Mouse (Mus musculus) adrenal gland, postnatal 4 days (tissue): Measurements from ENCODE around the gene Nfkbid. TPM values are rescaled to one million over a fixed set of nuclear protein-coding genes. Genes with fewer than 3 reads are reported as not detected.

Experiments
- DNase-seq, 2 experiments: peaks; one replicate each; pipeline ENCODE4 v3.0.0; 2021 to 2022; ENCODE audit warnings: low spot score in 2 of 2, mixed read lengths in 2 of 2
- long read RNA-seq, 2 experiments: library from polyadenylated mRNA; stranded (forward); transcript quantifications; one replicate each; pipeline ENCODE4 v2.0.0; 2021
- total RNA-seq, 2 experiments: library from RNA; stranded (reverse); gene quantifications; 2 replicates each; pipeline ENCODE4 v1.2.3; 2021

Nfkbid gene
- total RNA-seq, result 1 to 10 TPM; 2.1 to 2.3 TPM
- long read RNA-seq, experiment 1, partial matches to known transcripts, result 0 of 1 reads
- long read RNA-seq, experiment 1, other reads (novel, unspliced or antisense), result 0 of 1 reads
- long read RNA-seq, experiment 2, partial matches to known transcripts, result 0 of 3 reads
- long read RNA-seq, experiment 2, other reads (novel, unspliced or antisense), result 1 of 3 reads

DNA sequence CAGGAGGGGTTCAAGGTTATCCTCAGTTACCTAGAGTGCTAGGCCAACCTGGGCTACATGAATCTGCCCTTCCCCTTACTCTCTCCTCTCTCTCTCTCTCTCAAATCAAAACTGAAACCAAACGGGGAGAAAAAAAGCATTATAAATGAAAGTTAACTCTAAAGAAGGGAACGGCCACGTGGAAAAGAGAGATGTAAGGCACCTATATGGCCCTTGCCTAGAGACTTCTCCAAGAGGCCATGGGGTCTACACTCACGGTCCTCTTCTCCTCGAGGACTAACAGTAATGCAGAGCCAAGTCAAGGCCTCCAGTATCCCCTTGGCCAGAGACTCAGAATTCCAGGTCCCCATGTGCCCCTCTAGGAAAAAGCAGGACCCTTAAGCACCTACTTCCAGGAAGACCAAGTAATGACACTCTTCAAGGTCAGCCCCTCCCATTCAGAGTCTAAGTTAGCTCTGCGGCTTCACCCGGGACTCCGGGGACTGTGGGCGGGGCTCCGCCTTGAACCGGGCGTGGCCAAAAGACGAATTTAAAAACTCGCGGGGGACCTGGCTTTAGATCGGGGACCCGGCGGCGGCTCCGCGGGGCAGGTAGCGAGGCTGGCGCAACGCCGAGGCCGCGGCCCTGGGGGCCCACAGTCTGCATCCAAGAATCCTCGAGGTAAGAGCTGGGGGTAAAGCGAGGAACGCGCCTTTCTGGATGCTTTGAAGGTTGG, at the start of gene Nfkbid:
Gene Nfkbid (plus strand): TSS at position 558 of the 715 bp plus-strand sequence.
- peak in 1 of 2 experiments; percentile 50 for DNase-seq

DNA sequence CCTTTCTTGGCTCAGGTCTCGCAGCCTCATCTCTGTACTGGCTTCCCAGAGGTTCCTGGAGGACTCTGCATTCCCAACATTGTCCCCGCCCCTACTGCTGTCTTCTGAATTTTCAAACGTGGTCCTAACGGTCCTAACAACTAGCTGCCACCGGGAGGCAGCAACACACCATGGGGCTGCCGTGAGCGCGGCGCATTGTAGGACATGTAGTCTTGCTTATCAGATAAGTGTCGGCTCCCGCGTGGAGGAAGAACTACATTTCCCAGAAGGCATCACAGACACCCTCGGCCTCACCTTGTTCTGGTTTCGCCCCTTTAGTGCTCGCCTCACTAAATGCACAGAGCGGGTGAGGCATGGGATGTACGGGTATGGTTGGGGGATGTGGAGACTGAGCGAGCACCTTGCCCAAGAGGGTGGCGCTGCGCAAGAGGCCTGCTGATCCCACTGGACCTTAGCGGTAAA, 48.0 kb upstream of the Nfkbid start:
- peak; percentile 67 to 84 for DNase-seq

DNA sequence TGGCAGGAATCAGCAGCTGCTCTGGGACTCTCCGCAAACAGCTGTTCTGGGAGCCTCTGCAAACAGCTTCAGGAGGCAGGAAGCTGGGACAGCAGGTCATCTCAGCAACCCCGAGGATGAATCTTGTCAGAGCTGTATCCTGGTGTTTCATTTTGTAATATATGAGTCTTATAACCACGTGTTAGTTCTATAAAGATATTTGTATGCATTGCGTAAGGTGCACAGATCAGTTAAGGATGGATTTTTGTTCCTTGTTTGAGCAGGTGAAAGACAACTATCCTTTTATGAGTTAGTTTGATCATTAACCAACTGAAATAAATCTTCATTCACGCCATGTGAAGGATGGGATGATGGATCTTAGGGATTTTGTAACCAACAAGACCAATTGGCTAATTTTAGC, 41.5 kb upstream of the Nfkbid start:
- no peak for DNase-seq

DNA sequence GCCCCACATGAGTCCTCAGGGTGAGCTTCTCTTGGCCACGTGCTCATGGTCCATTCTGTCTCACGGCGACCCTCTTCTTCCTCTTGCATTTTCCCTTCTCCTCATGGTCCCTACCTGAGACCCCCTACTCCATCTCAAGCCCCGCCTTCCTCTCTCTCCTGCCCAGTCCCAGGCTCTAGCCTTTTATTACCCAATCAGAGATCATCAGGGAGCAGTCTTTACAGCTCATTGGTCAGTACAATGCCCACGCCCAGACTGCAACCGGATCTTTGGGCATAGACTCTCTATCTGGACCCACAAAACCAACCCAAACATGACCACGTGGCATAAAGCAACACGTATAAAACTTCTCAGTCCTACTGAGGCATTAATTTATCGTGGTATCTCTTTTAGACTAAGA, 37.4 kb upstream of the Nfkbid start:
- DNase-seq, result no peak

DNA sequence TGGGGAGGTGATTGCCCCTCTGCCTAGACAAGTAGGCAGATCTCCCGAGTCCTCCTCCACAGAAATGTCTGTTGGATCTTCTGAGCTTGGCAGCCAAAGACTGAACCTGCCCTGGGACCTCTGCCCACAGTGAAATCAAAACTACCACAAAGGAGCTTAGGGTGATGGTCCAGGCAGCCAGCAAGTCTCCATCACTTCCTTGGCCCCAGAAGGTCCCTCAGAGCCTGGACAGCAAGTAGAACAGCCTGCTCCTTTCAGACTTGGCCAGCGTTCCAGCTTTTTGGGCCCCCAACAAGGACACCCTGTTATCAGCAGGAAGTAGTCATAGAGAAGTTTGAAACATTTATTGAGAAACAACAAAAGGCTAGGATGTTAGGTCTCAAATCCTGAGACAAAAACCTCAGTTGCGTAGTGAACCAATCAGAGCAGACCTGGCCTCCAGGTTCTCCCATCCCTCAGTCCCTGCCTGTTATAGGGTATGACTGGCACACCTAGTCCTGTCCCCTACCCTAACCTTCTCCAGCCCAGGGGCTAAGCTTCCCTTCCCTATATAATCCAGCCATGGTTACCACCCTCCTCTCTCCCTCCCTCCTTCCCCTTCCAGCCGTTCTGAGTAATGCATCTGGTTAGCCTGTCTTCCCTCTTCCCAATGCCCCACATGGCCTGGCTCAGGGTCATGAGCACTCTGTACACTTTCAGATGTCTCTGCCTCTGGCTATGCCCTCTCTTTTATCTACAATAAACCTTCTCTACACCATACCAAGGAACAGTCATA, 28.6 kb upstream of the Nfkbid start:
- no peak for DNase-seq

DNA sequence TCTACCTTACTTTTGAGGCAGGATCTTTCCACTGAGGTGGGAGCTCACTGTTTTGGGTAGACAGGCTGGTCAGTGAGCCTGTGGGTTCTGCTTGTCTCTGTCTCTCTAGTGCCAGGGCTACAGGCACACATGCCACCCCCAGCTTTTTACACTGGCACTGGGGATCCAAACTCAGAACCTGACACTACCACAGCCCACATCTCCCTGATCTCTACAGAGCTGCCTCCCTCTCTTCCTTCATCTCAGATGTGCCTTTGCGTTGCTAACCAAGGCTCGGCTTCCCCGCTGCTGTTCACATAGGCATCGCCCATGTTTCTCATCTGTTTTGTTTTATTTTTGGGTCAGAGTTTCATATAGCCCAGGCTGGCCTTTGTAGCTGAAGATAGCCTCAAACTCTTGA, 27.9 kb upstream of the Nfkbid start:
- DNase-seq, result no peak

DNA sequence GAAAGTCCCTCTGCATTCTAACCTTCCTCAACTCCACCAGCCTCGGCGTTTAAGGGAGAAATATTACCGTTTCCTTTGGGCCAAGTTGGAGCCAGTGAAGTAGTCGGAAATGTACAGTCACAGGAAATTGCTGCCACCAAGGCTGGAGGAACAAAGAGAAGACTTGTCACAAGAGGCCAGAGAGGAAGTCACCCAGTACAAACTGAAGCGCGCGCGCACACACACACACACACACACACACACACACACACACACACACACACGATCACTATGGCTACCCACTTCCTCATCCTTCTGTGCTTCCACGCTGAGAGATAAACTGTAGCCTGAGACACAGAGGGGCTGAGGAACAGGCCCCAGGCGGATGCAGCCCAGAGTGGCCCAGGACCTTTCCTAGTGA, 27.2 kb upstream of the Nfkbid start:
- DNase-seq, result peak in 1 of 2 experiments; percentile 42

DNA sequence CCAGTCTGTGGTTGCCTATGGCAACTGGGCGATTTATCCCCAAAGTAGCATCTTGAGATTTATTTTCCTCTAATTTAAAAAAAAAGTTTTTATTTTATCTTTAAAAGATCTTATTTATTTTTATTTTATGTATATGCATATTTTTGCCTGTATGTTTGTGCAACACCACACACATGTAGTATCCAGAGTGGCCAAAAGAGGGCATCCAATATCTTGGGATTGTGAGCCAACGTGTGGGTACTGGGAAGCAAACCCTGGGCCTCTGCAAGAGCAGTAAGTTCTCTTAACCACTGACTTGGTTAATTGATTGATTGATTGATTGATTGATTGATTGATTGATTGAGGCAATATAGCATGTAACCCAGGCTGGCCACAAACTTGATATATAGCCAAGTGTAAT, 26.7 kb upstream of the Nfkbid start:
- no peak for DNase-seq

DNA sequence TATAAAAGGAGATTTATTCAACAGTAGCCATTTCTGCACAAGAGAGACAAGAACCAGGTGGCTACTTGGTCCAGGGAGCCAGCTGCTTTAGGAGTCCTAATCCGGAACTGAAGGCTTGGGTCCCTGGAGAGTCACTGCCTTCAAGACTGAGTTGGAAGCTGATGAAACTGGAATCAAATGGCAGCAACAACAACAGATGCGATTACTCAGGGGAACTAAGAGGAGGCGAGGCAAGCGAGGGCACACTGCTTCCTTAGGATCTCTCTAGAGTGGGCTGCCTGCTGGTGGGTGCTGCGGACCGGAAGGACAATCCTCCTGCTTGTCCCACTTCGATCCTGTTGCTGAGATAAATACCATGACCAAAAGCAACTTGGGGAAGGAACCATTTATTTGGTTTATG, 21.9 kb upstream of the Nfkbid start:
- DNase-seq, result no peak

DNA sequence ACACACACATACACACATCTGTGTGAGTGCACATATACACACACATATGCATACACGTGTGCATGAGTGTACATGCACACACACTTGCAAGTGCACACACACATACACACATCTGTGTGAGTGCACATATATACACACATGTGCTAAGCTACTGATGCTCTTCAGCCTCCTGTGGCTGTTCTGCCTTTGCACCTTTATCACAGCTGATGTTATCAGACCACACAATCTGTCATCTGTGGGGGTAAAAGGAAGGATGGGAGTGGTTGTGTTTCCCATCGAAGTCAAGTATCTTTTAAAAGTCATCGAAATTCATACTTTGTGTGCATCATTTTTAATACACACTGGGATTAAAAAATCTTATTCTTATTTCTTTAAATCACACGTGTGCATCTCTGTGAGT, 19.2 kb upstream of the Nfkbid start:
- no peak for DNase-seq

DNA sequence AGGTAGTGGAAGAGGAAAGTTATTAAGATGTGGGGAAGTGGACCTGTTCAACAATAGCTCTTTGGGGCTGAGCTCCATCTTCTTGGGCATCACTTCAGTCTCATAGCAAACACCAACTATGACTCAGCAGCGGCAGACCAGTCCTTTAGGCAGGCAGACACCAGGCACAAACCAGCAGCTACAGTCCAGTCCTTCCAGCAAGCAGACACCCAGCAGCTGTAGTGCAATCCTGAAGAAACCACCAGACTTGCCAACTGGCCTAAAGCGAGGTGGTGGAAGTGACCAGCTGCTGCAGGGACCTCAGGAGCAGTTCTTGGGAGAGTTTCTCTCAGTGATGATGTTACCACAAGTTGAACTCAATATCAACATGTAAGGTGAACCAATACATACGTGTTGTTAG, 12.9 kb upstream of the Nfkbid start:
- DNase-seq, result no peak

DNA sequence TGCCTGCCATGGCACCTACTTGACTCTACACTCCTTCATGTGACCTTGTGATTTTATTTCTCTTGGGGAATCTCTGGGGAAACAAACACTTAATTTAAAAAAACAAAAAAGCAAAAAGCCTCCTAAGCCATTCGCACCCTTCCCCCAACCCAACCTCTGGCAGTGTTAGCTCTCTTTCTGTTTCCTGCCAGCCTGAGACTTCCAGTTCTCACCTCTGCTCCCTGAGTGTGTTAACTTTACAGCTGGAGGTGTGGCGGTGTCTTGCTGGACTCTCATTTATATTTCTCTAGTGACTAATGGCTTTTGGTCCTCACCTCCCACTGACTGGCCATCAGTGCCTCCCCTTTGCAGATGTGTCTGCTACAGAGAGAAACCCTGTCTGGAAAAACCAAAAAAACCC, 11.7 kb upstream of the Nfkbid start:
- no peak for DNase-seq

DNA sequence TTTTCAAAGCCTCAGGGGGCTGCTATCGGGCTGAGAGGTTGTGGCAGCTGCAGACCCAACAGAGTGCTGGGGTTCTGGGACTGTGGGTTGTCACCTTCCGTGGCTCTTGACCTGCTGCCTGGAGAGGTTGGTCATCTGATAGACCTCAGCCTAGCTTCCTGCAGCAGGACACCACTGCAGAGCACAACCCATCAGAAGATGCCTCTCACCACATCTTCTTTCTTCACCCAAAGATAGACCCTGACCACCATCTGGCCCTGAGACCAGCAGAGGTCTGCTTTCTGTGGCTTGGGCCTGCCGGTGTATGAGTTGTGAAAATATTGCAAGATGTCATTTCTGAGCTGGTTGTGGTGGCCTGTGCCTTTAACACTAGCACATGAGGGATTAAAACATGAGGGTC, 10.5 kb upstream of the Nfkbid start:
- no peak for DNase-seq

DNA sequence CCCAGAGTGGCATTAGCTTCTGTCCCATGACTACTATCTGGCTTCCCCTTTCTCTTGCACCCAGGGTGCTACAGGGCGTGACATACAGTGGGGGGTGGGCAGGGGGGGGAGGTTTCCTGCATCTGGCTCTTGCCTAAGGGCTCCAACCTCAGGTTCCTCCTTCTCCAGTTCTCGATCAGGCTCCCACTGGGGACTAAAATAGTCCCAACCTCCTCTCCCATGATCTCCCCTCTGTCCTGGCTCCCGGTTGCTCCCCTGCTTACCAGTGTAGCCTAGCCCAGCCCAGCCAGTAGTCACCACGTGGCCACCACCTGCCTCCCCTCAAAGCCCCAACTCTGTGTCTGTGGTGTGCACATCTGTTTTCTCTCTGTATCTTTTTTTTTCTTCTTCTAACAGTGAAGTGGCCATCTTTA, 8.8 kb upstream of the Nfkbid start:
- no peak for DNase-seq

DNA sequence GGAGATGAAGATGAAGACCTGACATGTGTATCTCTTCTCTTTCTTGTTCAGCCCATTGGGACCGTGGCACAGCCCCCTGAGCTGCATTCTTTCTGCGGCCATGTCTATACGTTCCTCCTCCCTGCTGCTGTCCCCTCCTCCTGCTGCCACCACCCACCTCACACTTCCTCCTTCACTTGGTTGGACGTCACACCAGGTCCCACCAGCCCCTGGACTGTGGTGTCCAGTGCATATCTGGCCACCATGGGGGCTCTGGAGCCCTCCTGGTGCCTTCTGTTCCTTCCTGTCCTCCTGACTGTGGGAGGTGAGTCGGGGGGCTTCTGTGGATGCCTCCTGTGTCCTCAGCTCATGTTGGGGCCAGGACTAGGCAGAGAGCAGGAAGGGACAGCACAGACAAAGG, 7.9 kb upstream of the Nfkbid start, which contains the start of gene Tyrobp:
Gene Tyrobp (plus strand): TSS at position 165 of the 400 bp plus-strand sequence.
- DNase-seq, result no peak

DNA sequence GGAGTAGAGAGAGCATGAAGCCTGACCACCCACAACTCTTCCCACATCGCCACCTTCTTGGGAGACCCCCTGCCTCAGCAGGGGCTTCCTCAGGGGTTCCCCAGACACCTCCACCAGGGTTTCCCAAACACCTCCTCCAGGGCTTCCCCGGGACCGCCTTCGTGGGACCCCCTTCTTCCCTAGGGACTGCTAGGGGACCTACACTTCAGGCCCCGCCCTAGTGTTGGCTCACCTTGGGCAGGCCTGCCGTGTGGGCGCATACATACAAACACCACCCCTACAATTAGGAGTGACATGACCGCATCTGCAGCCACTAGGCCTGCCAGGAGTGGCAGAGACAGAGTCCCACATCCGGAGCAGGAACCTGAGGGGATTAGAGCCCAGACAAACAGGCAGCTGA, 3.7 kb upstream of the Nfkbid start:
- DNase-seq, result no peak

DNA sequence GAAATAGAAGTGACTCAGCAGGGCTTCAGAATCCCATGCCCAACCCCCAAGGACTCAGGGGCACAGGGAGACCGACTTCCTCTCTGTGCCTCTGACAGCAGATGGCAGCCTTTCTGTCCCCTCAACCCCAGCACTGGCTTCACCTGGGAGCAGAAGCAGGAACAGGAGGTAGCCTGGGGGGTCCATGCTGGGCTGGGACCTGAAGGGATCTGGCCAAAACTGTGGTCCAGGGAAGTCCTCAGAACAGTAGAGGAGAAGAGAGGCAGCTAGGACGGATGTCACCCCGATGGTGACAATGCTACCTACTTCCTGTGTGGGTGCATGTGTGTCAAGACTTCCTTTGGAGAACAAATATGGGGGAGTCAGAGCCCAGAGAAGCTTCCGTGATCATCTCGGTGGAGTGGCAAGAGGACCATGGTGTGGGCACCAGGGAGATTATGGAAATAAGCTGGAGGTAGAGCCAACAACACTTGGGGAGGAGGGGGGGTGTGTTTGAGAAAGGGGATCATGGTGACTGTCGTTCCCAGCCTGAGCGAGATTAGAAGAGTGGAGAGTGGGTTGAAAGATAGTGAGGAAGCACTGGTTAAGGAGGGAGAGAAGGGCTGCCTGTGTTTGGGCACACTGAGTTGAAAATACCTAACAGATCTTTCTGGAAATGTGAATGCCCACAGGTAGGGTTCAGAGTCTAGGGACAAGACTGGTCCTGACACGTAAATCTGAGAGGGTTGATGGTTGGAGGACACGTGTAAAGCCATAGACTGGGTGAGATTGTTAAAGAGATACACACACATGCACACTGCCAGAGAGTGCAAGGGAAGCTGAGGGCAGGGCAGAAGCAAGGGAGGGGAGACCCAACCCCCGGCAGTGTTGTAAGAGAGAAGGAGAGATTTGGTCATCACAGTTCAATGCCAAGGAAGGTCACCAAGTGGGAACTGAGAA, 1.7 kb upstream of the Nfkbid start, which contains the start of gene Hcst:
Gene Hcst (minus strand): TSS at position 294 of the 939 bp plus-strand sequence.
- no peak for DNase-seq

DNA sequence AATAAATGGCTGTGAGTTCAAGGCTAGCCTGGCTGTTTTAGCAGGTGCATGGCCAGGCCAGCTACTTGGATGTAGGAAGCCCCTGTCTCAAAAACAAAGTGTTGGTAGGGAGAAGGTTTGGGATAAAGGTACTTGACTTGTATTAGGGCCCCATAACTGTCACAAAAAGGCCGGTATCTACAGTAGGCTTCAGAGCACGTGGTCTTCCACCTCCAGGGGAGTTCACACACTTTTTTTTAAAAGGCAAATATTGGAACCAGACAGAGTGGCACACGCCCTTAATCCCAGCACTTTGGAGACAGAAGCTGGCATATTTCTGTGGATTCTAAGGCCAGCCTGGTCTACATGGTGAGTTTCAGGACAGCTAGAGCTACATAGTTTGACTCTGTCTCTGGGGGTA, 859 bp upstream of the Nfkbid start:
- DNase-seq, result no peak

DNA sequence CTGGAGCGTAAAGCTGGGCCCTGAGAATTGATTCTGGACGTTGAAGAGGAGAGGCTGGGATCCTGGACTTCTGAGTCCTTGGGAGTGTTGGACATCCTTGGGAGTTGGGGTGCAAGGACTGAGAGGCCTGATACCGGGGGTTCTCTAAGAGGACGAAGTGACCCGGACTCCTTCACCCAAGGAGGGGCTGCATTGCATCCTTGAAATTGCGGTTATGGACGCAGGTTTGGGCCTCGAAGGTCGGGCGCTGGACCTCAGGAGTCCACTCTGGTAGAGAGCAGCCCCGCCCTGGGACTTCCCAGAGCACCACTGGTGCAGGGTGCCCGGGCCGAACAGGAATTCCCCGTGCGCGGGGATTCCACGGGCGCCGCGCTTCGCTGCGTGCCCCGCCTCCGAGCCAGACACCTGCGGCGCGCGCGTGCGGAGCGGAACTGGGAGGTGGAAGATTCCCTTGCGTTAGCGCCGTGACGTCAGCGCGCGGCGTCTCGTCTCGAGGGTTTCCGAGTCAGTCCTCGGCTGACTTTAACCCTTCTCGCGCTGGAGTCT, 431 bp downstream of the Nfkbid start:
- DNase-seq, result peak; percentile 62 to 73

DNA sequence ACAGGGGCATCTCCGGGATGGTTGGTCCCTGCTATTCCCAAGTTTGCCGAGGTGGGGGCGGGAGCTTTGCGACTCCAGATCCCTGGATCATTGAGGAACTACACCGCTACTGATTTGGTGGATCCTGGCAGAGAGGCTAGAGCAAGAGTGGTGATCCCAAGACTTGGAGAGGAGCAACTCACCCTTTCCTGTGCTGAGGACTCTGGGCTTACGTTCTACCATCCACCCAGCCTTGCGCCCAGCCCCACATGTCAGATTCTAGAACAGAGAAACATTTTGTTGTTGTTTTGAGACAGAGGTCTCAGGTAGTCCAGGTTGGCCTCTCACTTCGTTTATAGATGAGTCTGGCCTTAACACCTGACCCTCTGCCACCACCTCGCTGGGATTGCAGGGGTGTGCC, 1.0 kb downstream of the Nfkbid start:
- DNase-seq, result no peak
